Comparison of ENCODE assay signal across 23 mouse cellular contexts in the genomic region with DNA sequence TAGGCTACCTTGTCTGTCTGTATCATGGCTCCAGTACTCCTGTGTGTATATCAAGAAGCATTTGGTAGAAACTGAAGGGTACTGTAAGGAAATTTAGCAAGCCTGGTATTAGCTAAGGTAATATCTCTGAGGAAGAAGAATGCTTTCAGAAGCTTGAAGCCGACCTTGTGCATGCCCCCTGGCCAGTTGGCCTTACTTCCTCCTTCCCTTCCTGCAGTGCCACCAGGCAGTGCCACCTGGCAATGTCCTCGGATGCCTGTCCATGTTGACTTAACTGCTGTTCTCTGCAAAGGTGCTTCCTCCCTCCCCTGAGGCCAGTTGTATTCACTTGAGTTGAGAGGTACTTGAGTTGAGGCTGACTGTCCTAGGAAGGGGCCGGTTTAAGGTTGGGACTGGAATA. TPM values are rescaled to one million over a fixed set of nuclear protein-coding genes. Genes with fewer than 3 reads are reported as not detected.
DNase-seq lines count a peak whose midpoint lies in the region; ATAC-seq lines count a peak whose summit lies in the region.
"Had no signal": no experiment of that assay in that cellular context is flagged by ENCODE, and none has a peak within 500 bp of the region (broad histone marks: within the 10 kb centered on the region; RNA-seq: fewer than 3 reads in every experiment).

No protein-coding gene starts in this region.

- no peaks in the 10 kb centered on the region for H3K9me3 ChIP-seq in midbrain, embryonic 11.5 days (ENCODE audit: control insufficient read depth, low read length)
- H3K9me3 ChIP-seq in midbrain, embryonic 10.5 days (replicated peaks): no peaks in the 10 kb centered on the region
- H3K9me3 ChIP-seq: forebrain, embryonic 10.5 days; heart, embryonic 15.5 days; kidney, embryonic 15.5 days had no signal

- no peak overlapping the region for H3K4me3 ChIP-seq in midbrain, embryonic 11.5 days (ENCODE audit: low read depth, low read length)
- H3K4me3 ChIP-seq in midbrain, embryonic 10.5 days: no peak overlapping the region
- H3K4me3 ChIP-seq: forebrain, embryonic 10.5 days; heart, embryonic 15.5 days; kidney, embryonic 15.5 days had no signal

- 85% methylated on average over 3 of the region's 3 CpGs for WGBS in midbrain, embryonic 11.5 days
- 89% methylated on average over 3 of the region's 3 CpGs for WGBS in midbrain, embryonic 10.5 days

- H3K4me2 ChIP-seq in midbrain, embryonic 11.5 days: no peak overlapping the region
- H3K4me2 ChIP-seq: heart, embryonic 15.5 days; kidney, embryonic 15.5 days; lung, embryonic 14.5 days had no signal

- no peak for ATAC-seq in midbrain, embryonic 11.5 days (ENCODE audit: low FRiP score)
- ATAC-seq: hindbrain, embryonic 16.5 days; intestine, embryonic 16.5 days had no signal

- no peak overlapping the region for H3K27ac ChIP-seq in midbrain, embryonic 11.5 days (ENCODE audit: low read depth, low read length)
- H3K27ac ChIP-seq in midbrain, embryonic 10.5 days (replicated peaks): no peak overlapping the region
- H3K27ac ChIP-seq: forebrain, embryonic 10.5 days; heart, embryonic 15.5 days; kidney, embryonic 15.5 days had no signal

- H3K9ac ChIP-seq in midbrain, embryonic 11.5 days (ENCODE audit: low read length): no peak overlapping the region
- H3K9ac ChIP-seq: heart, embryonic 15.5 days; kidney, embryonic 15.5 days; lung, embryonic 14.5 days had no signal

- H3K27me3 ChIP-seq in midbrain, embryonic 11.5 days (ENCODE audit: control insufficient read depth, insufficient read depth, low read length): no peaks in the 10 kb centered on the region
- no peaks in the 10 kb centered on the region for H3K27me3 ChIP-seq in midbrain, embryonic 10.5 days (ENCODE audit: low read depth, poor library complexity, severe bottlenecking)
- H3K27me3 ChIP-seq: heart, embryonic 15.5 days; kidney, embryonic 15.5 days had no signal

- peak; percentile 31 for DNase-seq in cerebellum, adult 9-11 months
- DNase-seq in cerebellum, adult 8-10 months: no peak
- peak; percentile 61 for DNase-seq in midbrain, embryonic 11.5 days (ENCODE audit: low spot score, missing footprints)
- no peak for DNase-seq in midbrain, embryonic 10.5 days (ENCODE audit: low spot score)
- peak; percentile 15 for DNase-seq in lung, postnatal 14 days
- DNase-seq in spleen, postnatal 36 days (ENCODE audit: low spot score in 2 of 2): peak; percentile 34 to 42
- no peak for DNase-seq in embryo, embryonic 10 days (ENCODE audit: low spot score)
- DNase-seq in adipocyte (ENCODE audit: low spot score): no peak
- DNase-seq: cerebellum, postnatal 10 days; gastrocnemius, postnatal 25 days; heart, postnatal 4 days; kidney, postnatal 4 days; left cerebral cortex, postnatal 4 days; liver; lung, embryonic 14.5 days; retina, postnatal 1 day; right cerebral cortex, postnatal 4 days; thymus, postnatal 4 days had no signal

- peaks cover 3% of the 10 kb centered on the region; the same call in 1 of the 2 replicates for H3K36me3 ChIP-seq in midbrain, embryonic 11.5 days (ENCODE audit: control insufficient read depth, insufficient read depth, low read length)
- H3K36me3 ChIP-seq in midbrain, embryonic 10.5 days: peaks cover 87% of the 10 kb centered on the region

- no peaks in the 10 kb centered on the region for H3K4me1 ChIP-seq in midbrain, embryonic 11.5 days (ENCODE audit: control insufficient read depth, insufficient read depth, low read length)
- no peaks in the 10 kb centered on the region for H3K4me1 ChIP-seq in midbrain, embryonic 10.5 days
- H3K4me1 ChIP-seq: kidney, embryonic 15.5 days had no signal

RNA-seq across cellular contexts. Expression of a gene that starts 32.3 kb away (rescaled TPM):
- 90.6 and 96.8 TPM in 2 replicates for polyA plus RNA-seq in midbrain, embryonic 11.5 days (2014; fragmentation: Nextera tagmentation; extraction: Ambion mirVana)
- 87.3 and 106 TPM in 2 replicates for polyA plus RNA-seq in midbrain, embryonic 10.5 days (2016; fragmentation: Nextera tagmentation; extraction: Ambion mirVana)

Comparison
In these comparisons a context has a peak if more than half of its experiments do, and no peak if none do; other contexts are left out.
1. DNase-seq: peak in cerebellum, adult 9-11 months (single experiment), midbrain, embryonic 11.5 days (single experiment), lung, postnatal 14 days (single experiment) and spleen, postnatal 36 days (2 of 2); none in cerebellum, adult 8-10 months (single experiment), midbrain, embryonic 10.5 days (single experiment), embryo, embryonic 10 days (single experiment) and adipocyte (single experiment).